Mouse (Mus musculus): ENCODE data around the gene Nckap5l. TPM values are rescaled to one million over a fixed set of nuclear protein-coding genes. Genes with fewer than 3 reads are reported as not detected.
A peak's percentile ranks its signal among the peaks of the same experiment; 100 is the strongest.

Gene Nckap5l
- polyA plus RNA-seq, 1 experiment from 2014 or later, result 9.5 TPM

DNA sequence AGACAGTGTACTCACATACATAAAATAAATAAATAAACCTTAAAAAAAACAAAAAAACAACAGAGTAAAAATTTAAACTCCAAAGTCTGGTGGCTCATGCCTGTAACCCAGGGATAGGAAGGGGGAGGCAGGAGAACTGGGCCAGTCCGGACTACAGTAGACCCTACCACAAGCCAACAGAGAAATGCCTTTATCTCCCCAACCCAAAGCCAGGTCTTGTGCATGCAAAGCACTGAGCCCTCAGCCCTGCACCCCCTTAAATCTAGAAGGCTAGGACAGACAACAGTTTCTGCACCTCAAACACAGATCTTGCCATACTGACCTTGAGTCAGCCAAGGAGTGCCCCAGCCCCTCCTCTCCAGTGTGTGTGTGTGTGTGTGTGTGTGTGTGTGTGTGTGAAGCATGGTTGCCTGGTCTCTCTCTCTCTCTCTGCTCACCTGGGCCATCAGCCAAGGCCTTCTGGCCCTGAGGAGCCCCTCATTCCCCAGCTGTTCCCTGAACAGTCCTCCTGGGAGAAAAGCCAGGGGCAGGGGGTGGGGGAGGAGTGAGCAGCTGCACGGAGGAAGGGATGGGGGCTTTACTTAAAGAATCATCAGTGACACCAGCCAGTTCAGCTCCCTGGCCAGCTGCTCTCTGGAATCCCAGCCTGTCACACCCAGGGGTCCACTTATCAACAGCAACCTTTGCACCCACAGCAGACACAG, 17.3 kb downstream of the Nckap5l start:
- ATAC-seq (ENCODE audit: low read depth), result peak; percentile 95
- Histone ChIP-seq H3K27ac (ENCODE audit: low read length) (peak overlapping the region; percentile 85), H3K27me3 (ENCODE audit: control insufficient read depth, insufficient read depth, low read depth, low read length) (no peaks in the 10 kb centered on the region), H3K4me3 (ENCODE audit: low read length) (no peak overlapping the region), H3K9ac (ENCODE audit: low read length) (peak overlapping the region; percentile 28; the same call in 1 of the 2 replicates), H3K9me3 (ENCODE audit: control insufficient read depth, low read length) (no peaks in the 10 kb centered on the region), H3K4me1 (replicated peaks; ENCODE audit: control insufficient read depth, insufficient read depth, low read length) (peaks cover 43% of the 10 kb centered on the region), H3K36me3 (ENCODE audit: control insufficient read depth, insufficient read depth, low read length) (no peaks in the 10 kb centered on the region), H3K4me2 (ENCODE audit: low read depth, low read length) (no peak overlapping the region)
- 29% methylated on average over 2 of the region's 2 CpGs for WGBS

DNA sequence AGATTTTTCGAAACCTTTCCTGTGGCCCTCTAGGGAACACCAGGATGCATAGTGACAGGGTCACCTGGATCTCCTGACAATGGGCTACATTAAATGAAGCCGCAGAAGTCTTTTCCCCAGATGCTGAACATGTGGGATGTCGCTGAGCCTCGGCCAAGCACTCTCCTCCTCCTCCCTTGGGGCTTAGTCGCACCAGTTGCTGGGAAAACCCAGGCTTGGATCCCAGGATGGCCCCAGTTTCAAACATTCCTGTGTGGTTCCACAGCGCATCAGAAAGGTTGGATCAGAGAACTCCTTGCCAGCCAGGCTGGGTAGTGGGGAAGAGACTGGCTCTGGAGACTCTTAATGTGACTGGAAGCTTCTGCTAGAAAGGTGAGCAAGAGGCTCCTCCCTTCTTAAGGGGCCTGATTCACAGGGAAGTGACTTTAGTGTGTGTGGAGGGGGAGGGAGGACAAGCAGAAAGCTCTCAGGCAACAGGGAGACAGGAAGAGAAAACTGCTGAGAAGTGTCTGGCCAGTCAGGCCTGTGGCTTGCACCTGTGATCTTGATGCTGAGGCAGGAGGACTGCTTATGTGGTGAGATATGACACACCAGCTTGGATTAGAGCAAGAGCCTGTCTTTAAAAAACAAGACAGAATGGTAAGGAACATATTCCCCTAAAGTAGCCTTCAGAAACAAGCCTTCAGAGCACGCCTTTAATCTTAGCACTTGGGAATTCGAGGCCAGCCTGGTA, 18.4 kb downstream of the Nckap5l start:
- Histone ChIP-seq H3K4me3 (ENCODE audit: low read length) (no peak overlapping the region), H3K27ac (ENCODE audit: low read length) (0 out of 2 replicates have a peak overlapping the region, but pooled peaks have one; percentile 6), H3K9me3 (ENCODE audit: control insufficient read depth, low read length) (no peaks in the 10 kb centered on the region), H3K4me2 (ENCODE audit: low read depth, low read length) (no peak overlapping the region), H3K4me1 (replicated peaks; ENCODE audit: control insufficient read depth, insufficient read depth, low read length) (peaks cover 51% of the 10 kb centered on the region), H3K9ac (ENCODE audit: low read length) (no peak overlapping the region), H3K36me3 (ENCODE audit: control insufficient read depth, insufficient read depth, low read length) (no peaks in the 10 kb centered on the region), H3K27me3 (ENCODE audit: control insufficient read depth, insufficient read depth, low read depth, low read length) (no peaks in the 10 kb centered on the region)
- 69% methylated on average over 8 of the region's 8 CpGs for WGBS
- ATAC-seq (ENCODE audit: low read depth), result no peak

DNA sequence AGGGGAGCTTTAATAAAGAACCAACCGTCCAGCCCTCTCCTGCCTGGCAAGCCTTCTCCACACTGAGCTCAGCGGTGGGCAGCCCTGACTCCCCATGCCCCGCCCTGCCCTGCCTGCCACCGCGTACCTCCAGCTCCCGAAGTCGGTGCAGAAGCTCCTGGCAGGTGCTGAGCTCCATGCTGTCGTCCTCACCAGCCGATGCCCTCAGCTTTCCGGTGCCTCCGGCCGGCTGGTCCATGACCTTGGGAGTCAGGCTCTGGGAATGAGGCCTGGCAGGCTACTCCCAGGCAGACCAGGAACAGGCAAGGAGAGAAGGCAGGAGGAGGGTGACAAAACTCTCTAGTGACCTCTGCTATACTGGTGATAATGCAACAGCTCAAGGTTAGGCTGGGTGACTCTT, 23.6 kb downstream of the Nckap5l start:
- H3K9me3 ChIP-seq (ENCODE audit: control insufficient read depth, low read length), result no peaks in the 10 kb centered on the region
- 0 out of 2 replicates have a peak overlapping the region, but pooled peaks have one; percentile 3 for H3K9ac ChIP-seq (ENCODE audit: low read length)
- no peak overlapping the region for H3K4me2 ChIP-seq (ENCODE audit: low read depth, low read length)
- H3K4me1 ChIP-seq (replicated peaks; ENCODE audit: control insufficient read depth, insufficient read depth, low read length), result peaks cover 26% of the 10 kb centered on the region
- ATAC-seq (ENCODE audit: low read depth), result no peak
- no peak overlapping the region for H3K27ac ChIP-seq (ENCODE audit: low read length)
- WGBS, result 57% methylated on average over 10 of the region's 12 CpGs
- H3K27me3 ChIP-seq (ENCODE audit: control insufficient read depth, insufficient read depth, low read depth, low read length), result no peaks in the 10 kb centered on the region
- peaks cover 15% of the 10 kb centered on the region for H3K36me3 ChIP-seq (ENCODE audit: control insufficient read depth, insufficient read depth, low read length)
- H3K4me3 ChIP-seq (ENCODE audit: low read length), result no peak overlapping the region

DNA sequence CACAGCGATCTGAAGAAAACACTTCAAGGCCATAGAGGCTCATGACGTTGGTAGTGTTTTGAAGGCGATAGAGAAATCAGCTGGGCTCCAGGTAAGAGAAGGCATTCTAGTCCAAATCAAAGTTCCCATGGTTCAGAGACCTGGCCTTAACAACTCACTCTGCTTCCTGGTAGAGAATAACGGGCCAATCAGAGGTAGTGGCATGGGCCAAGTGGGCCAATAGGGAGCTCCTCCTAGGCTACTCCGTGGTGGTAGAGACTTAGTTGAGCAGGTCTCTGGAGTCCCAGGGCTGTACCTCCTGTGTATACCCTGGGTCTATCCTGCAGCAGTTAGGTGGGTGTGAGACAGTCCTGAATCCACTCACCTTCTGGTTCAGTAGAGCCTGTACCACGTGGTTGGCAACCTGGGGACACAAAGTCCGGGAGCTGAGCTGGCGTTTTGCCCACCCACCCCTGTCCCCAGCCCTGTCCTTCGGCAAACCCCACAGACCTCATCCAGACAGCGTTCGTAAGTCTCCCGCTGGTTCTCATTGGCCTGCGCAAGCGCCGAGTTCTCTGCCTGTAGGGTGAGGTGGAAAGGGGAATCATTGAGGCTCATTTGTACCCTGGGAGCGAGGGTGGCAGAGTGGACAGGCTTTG, 24.3 kb downstream of the Nckap5l start:
- no peaks in the 10 kb centered on the region for H3K9me3 ChIP-seq (ENCODE audit: control insufficient read depth, low read length)
- no peak for ATAC-seq (ENCODE audit: low read depth)
- no peaks in the 10 kb centered on the region for H3K27me3 ChIP-seq (ENCODE audit: control insufficient read depth, insufficient read depth, low read depth, low read length)
- H3K4me1 ChIP-seq (replicated peaks; ENCODE audit: control insufficient read depth, insufficient read depth, low read length), result peaks cover 22% of the 10 kb centered on the region
- no peak overlapping the region for H3K9ac ChIP-seq (ENCODE audit: low read length)
- H3K36me3 ChIP-seq (ENCODE audit: control insufficient read depth, insufficient read depth, low read length), result peaks cover 15% of the 10 kb centered on the region
- no peak overlapping the region for H3K4me3 ChIP-seq (ENCODE audit: low read length)
- no peak overlapping the region for H3K4me2 ChIP-seq (ENCODE audit: low read depth, low read length)
- WGBS, result 84% methylated on average over 16 of the region's 16 CpGs
- no peak overlapping the region for H3K27ac ChIP-seq (ENCODE audit: low read length)

- ATAC-seq (ENCODE audit: low read depth), result no peak
- H3K27me3 ChIP-seq (ENCODE audit: control insufficient read depth, insufficient read depth, low read depth, low read length), result no peaks in the 10 kb centered on the region
- 58% methylated on average over 8 of the region's 8 CpGs for WGBS
- no peak overlapping the region for H3K27ac ChIP-seq (ENCODE audit: low read length)
- H3K9me3 ChIP-seq (ENCODE audit: control insufficient read depth, low read length), result no peaks in the 10 kb centered on the region
- peaks cover 23% of the 10 kb centered on the region for H3K36me3 ChIP-seq (ENCODE audit: control insufficient read depth, insufficient read depth, low read length)
- no peak overlapping the region for H3K4me2 ChIP-seq (ENCODE audit: low read depth, low read length)
- no peak overlapping the region for H3K9ac ChIP-seq (ENCODE audit: low read length)
- peaks cover 19% of the 10 kb centered on the region for H3K4me1 ChIP-seq (replicated peaks; ENCODE audit: control insufficient read depth, insufficient read depth, low read length)
- no peak overlapping the region for H3K4me3 ChIP-seq (ENCODE audit: low read length)
These were observed 25.6 kb downstream of the Nckap5l start for GRCm38 (mm10) chr15:99431967-99432366.

DNA sequence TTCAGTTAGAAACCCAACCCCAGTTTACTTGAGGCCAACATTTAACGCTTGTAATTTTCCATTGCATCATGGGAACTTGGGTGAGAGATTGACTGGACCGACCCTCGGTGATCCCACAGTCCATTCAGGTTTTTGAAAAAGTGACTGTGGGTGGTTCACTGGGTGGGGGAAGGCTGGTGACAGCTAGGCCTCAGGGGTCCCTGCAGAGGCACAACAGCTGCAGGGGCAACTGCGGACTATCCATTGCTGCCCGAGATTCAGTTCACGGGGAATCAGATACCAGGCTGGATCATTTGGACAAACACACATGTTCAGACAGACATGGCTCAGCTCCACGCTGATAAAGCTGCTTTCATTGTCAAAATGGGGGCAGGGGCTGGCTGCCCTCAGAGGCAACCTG, 26.0 kb downstream of the Nckap5l start:
- Histone ChIP-seq H3K9me3 (ENCODE audit: control insufficient read depth, low read length) (no peaks in the 10 kb centered on the region), H3K27me3 (ENCODE audit: control insufficient read depth, insufficient read depth, low read depth, low read length) (no peaks in the 10 kb centered on the region), H3K9ac (ENCODE audit: low read length) (no peak overlapping the region), H3K4me1 (replicated peaks; ENCODE audit: control insufficient read depth, insufficient read depth, low read length) (peaks cover 17% of the 10 kb centered on the region), H3K4me2 (ENCODE audit: low read depth, low read length) (no peak overlapping the region), H3K4me3 (ENCODE audit: low read length) (no peak overlapping the region), H3K27ac (ENCODE audit: low read length) (0 out of 2 replicates have a peak overlapping the region, but pooled peaks have one; percentile 5), H3K36me3 (ENCODE audit: control insufficient read depth, insufficient read depth, low read length) (peaks cover 26% of the 10 kb centered on the region)
- ATAC-seq (ENCODE audit: low read depth), result no peak
- 64% methylated on average over 7 of the region's 7 CpGs for WGBS

- Histone ChIP-seq H3K4me3 (ENCODE audit: low read length) (no peak overlapping the region), H3K4me2 (ENCODE audit: low read depth, low read length) (no peak overlapping the region), H3K9ac (ENCODE audit: low read length) (no peak overlapping the region), H3K27ac (ENCODE audit: low read length) (peak overlapping the region; percentile 20; the same call in 1 of the 2 replicates), H3K27me3 (ENCODE audit: control insufficient read depth, insufficient read depth, low read depth, low read length) (no peaks in the 10 kb centered on the region), H3K36me3 (ENCODE audit: control insufficient read depth, insufficient read depth, low read length) (peaks cover 30% of the 10 kb centered on the region), H3K4me1 (replicated peaks; ENCODE audit: control insufficient read depth, insufficient read depth, low read length) (peaks cover 17% of the 10 kb centered on the region), H3K9me3 (ENCODE audit: control insufficient read depth, low read length) (no peaks in the 10 kb centered on the region)
- no peak for ATAC-seq (ENCODE audit: low read depth)
- 81% methylated on average over 10 of the region's 10 CpGs for WGBS
These were observed 26.5 kb downstream of the Nckap5l start for GRCm38 (mm10) chr15:99431063-99431462.

DNA sequence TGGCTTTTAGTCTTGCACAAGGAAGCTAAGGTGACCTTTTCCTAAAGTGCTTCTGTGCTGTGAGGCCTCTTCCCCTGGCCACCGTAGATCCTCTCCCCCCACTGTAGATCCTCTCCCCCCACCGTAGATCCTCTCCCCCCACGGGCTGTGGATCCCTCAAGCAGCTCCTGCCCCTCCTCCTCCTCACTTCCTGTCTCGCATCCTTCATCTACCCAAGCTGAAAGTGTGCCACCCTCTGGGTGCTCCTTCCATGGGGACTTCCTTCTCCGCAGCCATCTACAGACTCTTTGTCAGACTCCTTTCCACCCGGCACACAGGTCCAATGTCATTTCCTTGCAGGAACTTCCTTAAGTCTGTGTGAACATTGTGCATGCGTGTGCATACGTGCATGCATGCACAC, 27.2 kb downstream of the Nckap5l start:
- Histone ChIP-seq H3K4me2 (ENCODE audit: low read depth, low read length) (no peak overlapping the region), H3K9me3 (ENCODE audit: control insufficient read depth, low read length) (no peaks in the 10 kb centered on the region), H3K4me1 (replicated peaks; ENCODE audit: control insufficient read depth, insufficient read depth, low read length) (peaks cover 13% of the 10 kb centered on the region), H3K4me3 (ENCODE audit: low read length) (no peak overlapping the region), H3K27me3 (ENCODE audit: control insufficient read depth, insufficient read depth, low read depth, low read length) (no peaks in the 10 kb centered on the region), H3K27ac (ENCODE audit: low read length) (no peak overlapping the region; the same call in 1 of the 2 replicates), H3K9ac (ENCODE audit: low read length) (no peak overlapping the region), H3K36me3 (ENCODE audit: control insufficient read depth, insufficient read depth, low read length) (peaks cover 34% of the 10 kb centered on the region)
- ATAC-seq (ENCODE audit: low read depth), result no peak
- 65% methylated on average over 8 of the region's 8 CpGs for WGBS

DNA sequence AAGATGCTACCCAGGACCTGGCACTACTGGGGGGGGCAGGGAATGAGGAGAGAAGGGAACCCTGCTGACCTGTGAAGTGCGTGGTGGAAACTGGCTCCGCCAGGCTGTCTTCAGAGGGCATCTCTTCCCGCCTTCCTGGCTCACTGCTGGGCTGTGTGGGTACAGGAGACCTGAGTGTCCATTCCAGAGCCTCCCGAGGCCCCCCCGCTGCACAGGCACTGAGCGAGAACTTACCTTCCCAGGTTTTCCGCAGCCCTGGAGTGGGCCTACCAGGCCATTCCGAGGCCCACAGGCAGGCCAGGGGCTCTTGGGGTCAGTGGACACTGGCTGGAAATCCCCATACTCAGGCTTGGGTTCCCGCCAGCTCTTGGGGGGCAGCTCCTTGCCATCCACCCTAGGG, 33.7 kb downstream of the Nckap5l start:
- H3K9me3 ChIP-seq (ENCODE audit: control insufficient read depth, low read length), result no peaks in the 10 kb centered on the region
- no peaks in the 10 kb centered on the region for H3K27me3 ChIP-seq (ENCODE audit: control insufficient read depth, insufficient read depth, low read depth, low read length)
- H3K4me3 ChIP-seq (ENCODE audit: low read length), result no peak overlapping the region
- H3K36me3 ChIP-seq (ENCODE audit: control insufficient read depth, insufficient read depth, low read length), result peaks cover 22% of the 10 kb centered on the region
- H3K9ac ChIP-seq (ENCODE audit: low read length), result no peak overlapping the region
- H3K4me2 ChIP-seq (ENCODE audit: low read depth, low read length), result no peak overlapping the region
- no peak overlapping the region for H3K27ac ChIP-seq (ENCODE audit: low read length)
- WGBS, result 85% methylated on average over 9 of the region's 9 CpGs
- peaks cover 14% of the 10 kb centered on the region for H3K4me1 ChIP-seq (replicated peaks; ENCODE audit: control insufficient read depth, insufficient read depth, low read length)
- no peak for ATAC-seq (ENCODE audit: low read depth)

Data from lung, embryonic 16.5 days (tissue).